Mouse (Mus musculus) lung, postnatal 4 days (tissue): ENCODE measurements at regions not wholly inside any gene's neighbourhood (a gene's known extent, or its start where the extent isn't known, plus 50 kb on each side); places are given as distances from the start of the nearest gene placed in this dataset.

Source experiments
- DNase-seq, 2 experiments: peaks; one replicate each; pipeline ENCODE4 v3.0.0; 2021

DNA sequence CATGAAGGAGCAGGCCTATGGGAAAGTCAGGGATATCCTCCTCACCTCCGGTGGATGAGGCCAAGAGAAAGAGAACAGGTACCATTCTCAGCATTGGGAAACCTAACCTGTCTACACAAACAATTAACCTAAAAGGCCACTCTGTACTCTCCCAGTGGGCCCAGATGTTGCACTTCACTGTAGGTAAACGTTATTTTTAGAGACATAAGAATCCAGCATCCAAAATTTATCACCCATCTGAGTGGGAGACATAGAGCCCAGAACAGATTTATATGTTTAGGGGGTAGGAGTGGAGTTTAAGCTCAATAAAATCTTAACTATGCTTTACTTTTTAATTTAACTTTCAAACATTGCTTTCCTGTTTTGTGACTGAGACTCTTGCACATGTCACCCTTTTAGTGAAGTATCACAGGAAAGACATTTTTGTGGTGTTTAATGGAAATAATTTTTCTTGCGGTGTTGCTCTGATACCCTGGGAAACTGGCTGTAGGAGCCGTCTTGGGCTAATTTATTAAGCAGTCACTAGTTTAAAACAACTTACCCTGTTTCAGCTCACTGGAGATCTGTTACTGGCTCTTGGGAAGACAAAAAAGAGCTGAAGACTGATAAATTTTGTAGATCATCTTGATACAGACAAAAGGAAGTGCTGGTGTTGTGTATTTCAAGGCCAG lies 123.9 kb upstream of the Bmp4 start:
- no peak for DNase-seq

DNA sequence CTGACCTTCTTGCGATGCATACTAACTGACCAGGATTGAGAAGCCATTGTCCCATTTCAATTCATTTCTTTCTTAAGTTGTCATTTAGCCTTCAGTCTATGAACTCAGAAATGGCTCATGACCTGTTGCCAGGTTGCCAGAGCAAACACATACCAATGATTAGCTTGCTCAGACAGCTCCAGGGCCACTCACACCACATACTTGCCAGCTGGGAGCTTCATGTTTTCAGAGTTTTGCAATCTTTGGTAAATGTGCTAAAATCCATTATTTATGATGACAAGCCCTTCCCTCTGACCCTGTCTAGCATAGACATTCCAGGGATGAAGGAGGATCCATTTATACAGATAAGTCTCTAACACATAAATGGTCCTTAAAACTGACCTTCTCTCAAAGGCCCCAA lies 121.6 kb upstream of the Bmp4 start:
- peak in 1 of 2 experiments; percentile 18 for DNase-seq

DNA sequence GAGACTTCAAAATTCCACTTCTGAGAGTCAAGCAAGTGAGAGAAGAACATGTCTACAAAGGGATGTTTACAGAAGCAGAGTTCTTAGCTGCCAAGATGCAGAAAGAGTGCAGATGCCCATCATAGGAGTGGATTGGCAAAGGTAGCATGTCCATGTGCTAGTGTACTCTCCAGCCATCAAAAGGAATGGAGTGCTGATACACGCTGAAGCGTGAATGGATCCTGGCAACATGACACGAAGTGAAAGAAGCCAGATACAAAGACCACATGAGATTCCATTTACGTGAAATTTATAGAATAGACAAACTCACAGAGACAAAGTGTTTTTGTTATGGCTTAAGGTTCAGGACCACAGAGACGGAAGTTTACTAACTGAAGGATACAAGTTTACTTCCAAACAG lies 118.4 kb upstream of the Bmp4 start:
- no peak for DNase-seq

DNA sequence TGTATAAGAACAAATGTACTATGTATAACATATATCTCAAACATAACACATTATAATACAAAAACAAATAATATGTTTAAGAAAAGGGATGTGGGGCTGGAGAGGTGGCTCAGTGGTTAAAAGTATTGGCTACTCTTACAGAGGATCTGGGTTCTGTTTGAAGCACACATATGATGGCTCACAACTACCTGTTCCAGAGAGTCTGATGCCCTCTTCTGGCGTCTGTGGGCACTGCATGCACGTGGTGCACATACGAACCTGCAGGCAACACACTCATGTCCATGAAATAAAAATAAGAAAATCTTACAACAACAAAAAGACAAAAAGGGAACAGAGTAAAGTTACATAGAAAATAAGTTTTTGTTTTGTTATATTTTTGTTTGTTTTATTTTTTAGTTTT lies 114.8 kb upstream of the Bmp4 start:
- no peak for DNase-seq

DNA sequence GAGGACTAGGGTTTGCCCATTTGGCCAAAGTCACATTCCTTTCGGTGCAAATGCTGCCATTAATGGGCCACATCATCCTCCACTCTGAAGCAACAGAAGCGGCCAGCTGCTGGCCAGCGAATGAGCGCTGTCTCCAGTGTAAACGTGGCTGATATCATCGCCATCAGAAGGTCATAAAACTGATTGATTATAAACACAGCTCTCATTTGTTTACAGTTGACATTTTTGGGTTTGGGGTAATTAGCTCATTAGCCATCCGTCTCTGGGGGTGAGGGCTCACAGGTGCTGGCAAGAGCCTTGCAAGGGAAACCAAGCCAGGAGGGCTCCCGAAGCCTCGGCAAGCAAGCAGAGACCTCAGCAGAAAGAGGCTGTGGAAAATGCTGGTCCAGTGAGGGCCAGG lies 101.1 kb upstream of the Bmp4 start:
- DNase-seq, result peak; percentile 37 to 81

DNA sequence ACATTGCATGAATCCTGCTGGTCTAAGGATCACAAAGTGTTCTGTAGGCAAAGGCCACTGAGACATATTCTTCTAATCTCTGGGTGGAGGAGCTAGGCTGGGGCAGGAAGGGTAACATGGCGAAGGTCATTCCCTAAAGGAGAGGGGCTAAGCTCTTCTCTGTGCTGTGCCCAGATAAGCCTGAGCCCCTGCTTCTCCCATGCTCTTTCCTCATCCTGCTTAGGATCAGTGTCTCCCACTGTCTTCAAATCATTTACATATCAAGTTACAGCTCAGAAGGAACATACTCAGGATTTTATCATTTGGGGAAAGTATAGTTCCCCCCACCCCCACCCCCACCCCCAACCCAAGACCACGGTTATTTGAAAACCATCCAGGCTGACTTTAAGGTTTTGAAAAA lies 100.7 kb upstream of the Bmp4 start:
- no peak for DNase-seq

DNA sequence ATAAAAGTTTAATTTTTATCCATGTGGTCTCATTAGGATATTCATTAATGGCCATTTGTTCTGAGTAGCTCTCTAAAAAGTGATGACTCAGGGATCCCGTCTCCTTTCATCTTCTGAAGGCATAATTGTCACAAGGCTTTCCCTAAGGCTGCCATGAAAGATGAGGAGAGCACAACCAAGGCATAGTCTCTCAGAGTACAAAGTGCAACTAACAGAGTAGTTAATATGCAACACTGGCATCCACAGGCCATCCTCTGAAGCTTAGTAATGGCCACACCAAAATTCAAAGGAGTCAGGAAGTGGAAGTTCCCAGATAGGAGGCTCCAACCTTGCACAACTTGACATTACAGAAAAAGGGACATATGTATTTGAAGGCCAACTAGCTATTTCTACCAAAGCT lies 97.1 kb upstream of the Bmp4 start:
- DNase-seq, result no peak

DNA sequence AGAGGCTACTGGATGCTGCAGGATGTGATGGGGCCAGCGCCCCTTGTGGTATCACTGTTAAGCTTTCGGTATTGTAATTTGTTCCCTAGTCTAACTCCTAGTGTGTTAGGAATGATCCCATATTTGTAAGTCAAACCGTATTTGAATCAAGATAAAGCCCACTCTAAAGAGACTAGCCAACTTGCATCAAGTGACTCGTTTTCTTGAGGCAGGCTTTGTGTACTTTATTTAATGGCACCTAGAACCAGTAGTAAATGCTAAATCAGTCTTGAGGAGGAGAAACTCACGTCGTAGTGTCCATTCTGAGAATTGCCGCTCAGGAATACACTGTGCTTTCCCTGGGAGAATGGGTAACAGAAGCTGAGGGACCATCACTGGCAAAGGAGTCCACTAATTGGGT lies 89.9 kb upstream of the Bmp4 start:
- no peak for DNase-seq

DNA sequence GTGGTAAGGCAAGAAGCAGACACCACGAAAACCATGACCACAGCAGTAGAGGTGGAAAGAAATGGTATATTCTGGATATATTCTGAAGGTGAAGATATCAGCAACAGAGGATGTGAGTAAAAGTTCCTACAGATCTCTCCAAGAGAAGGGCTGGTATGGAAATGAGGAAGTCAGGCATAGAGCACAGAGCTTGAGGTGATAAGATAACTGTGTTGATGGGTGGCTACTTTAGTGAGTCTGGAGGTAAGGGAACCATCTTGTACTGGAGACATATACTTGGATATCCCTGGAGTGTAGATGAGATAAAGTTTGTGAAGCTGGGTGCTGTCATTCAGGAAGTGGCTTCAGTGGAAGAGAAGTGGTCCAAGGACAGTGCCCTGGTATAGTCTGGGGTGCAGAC lies 85.5 kb upstream of the Bmp4 start:
- no peak for DNase-seq

DNA sequence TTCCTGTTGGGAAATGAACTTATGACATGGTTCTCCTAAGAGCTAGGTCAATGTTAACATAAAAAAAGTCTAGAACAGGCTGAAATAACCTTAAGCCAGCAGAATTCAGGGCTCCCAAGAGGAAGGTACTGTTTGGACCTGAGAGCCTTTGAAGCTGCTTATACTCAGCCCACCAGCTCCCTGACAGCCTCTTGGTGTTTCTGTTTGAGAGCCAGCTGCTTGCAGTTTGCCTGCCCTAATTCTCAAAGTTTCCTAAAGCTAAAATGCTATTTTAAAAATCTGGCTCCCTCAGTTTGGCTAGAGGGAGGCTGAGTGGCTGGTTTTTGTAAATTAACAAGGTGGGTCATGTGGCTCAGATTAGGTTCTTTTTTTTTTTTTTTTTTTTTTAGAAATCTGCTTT lies 72.5 kb upstream of the Bmp4 start:
- DNase-seq, result peak; percentile 13 to 39

DNA sequence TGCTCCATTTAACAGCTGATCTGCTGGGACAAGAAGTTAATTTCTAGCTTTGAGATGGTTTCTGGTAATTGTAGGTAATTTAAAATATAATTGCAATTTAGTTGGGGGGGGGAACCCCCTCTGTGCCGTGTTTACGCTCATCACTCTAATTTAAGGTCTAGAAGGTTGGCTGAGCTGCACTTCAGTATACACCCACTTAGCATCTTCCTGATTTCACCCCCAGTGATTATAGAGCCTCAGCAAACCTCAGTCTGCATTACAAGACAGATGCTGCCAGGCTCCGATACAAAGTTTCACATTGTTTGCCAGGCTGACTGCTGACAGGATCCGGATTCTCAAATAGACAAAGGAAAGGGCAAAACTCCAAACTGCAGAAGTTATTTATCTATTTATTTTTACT lies 71.5 kb upstream of the Bmp4 start:
- no peak for DNase-seq

DNA sequence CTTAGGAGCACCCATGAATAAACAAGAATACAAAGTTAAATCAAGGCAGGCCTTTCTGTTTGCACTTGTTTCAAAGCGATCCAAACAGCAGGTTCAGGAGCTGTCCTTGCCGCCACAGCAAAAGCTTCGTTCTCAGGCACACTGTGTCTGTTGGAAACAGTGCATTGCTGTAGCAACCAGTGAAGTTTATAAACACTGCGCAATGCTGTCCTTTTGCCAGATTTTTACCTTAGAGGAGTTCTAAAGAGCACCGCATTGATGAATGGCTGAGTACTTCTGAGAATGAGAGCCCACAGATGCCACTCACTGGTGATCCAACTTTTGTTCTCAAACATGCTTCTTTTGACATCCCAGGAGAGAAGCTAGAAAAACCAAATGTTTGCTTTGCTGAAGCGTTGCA lies 64.0 kb upstream of the Bmp4 start:
- DNase-seq, result peak in 1 of 2 experiments; percentile 18

DNA sequence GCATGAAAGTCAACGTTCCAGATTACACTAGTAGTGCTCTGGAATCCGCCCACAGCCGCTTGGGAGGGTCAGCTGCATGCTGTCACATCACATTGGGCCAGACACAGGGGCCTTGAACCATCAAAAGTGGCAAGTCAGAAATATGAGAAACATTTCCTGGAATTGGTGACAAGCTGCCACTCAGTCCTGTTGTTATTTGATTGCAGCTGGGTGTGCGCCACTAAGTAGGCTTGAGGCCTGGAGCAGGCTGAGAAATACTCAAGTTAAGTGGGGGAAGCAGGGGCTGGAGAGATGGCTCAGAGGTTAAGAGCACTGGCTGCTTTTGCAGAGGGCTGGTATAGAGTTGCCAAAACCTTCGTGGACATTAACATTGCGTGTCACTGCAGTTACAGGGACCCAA lies 51.2 kb upstream of the Bmp4 start:
- DNase-seq, result peak; percentile 51 to 83
